Mouse (Mus musculus): ENCODE measurements around the gene Anxa3.
A peak's percentile ranks its signal among the peaks of the same experiment; 100 is the strongest.

Gene Anxa3

DNA sequence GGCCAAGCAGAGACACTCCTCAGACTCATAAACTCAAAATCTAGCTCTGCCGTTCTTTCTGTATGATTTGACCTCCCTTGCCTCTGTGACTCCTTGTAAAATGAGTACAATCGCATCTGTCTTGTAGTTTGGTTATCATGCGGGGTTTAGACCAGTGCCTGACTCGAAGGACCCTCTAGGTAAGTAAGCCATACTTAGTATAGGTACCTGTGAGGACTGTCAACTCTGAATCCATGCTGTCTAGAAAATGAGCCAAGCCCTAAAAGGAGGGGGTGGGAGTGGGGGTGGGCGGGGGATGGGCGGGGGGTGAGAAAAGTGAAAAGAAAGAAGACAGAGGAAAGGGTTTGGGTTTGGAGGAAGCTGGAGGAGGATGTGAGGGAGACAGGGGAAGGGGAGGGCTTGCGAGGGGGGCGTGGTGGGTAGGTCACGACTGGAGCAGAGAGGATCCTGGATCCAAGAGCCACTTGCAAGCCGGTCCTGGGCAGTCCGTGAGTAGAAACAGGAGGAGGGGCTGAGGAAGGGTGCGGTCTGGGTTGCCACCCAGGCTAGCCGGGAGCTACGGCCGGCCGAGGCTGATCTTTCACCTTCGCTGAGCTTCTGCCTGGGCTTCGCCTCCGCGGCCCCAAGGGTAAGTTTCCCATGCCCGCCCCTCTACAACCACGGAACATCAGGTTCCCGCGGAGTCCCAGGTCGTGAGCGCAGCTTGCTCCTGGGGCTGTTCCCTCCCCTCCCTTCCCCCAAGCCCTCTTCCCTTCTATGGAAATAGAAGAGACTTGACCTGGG is at the start of gene Anxa3:
Gene Anxa3 (plus strand): TSS at position 404 of the 783 bp plus-strand sequence.
- peak; percentile 77 for DNase-seq

DNA sequence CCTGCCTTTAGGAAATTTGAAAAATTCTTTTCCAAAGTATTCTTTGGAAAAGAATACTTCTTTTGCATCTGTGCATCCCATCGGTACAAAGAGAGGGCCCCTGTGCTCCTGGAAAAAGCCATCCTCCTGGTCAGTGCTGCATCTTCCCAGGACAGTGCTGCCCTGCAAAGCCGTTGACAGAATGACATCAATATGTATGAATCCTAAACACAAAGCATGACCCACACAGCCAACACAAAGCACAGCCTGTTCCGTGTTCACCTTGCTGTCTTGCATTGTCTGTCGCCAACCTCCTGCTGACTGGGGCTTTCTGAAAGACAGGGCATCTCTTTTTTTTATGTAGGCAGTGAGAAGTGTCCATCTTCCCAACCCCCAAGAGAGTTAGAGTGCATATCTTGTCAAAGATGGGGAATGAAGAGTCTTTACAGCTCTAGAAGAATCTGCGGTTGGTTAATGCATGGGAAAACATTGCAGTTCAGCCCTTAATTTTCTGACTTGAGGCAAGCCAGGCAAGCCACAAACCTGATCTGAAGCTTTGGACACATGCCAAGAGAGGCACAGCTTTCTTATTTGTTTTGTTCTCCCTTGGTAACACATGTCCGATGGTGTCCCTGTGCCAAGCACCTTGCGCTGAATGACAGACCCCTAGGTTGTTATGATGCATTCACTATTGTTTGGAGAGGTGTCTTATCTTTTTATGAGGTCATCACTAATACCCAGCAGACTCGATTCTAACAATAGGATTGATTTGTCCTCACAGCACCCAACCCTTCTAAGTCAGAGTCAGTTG is 45.7 kb upstream of the Anxa3 start:
- DNase-seq, result no peak

DNA sequence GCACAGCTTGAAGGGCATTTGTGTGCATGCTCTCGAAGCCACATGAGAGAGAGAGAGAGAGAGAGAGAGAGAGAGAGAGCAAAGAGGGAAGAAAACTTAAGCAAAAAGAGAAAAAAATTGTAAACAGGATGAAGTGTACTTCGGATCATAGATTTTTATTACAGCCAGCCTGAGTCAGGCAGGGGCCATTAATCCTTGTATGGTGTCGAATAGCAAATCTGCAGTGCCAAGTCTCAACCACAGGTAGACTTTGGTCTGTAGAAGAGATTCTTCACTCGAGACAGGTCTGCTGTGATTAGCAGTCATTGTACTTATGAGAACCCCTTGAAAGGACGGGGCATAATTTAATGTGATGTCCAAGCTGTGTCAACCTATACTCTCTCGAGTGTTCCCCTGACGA is 35.5 kb upstream of the Anxa3 start:
- no peak for DNase-seq

DNA sequence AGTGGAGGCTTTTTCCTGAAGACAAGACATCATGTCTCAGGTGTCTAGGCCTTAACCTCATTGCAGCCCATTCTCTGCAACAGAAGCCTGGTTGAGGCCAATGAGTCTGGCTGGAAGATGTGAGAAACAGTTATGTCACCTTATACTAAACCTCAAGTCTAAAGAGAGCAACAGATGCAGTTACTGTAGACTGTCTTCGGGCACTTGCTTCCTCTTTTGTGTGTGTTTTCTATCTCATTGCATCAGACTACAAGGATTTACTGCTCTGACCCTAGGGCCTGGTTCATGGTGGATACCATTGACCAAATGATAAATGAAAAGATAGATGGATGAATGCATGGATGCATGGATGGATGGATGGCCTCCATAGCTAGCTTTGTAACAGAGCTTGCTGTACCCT is 31.1 kb upstream of the Anxa3 start:
- no peak for DNase-seq

DNA sequence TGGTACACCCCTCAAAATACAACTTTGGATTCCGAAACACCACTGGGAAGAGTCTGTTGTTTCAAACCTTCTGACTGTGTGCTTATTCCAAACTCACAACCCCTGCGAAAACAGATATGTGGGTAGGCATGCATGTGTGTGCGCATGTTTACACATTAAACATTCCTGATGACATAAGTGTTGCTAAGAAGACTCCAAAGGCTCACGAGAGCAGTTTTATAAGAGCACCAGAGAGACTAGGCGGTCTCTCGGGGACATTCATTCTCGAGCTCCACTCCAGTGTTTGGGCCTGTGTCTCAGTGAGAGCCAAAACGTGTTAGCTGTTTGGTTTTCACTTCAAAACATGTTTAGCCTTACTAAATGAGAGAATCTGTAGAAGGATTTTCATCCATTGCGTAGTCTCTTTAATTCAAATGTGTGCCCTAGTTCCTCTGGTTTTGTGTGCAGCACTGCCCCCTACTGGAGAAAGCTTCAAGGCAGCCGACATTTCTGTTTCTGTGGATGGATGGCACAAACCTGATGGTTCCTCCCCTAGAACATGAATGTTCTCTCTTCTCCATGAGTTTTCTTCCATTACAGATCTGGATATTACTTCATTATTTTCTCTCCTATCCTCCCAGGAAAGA is 24.2 kb upstream of the Anxa3 start:
- DNase-seq, result peak; percentile 78

DNA sequence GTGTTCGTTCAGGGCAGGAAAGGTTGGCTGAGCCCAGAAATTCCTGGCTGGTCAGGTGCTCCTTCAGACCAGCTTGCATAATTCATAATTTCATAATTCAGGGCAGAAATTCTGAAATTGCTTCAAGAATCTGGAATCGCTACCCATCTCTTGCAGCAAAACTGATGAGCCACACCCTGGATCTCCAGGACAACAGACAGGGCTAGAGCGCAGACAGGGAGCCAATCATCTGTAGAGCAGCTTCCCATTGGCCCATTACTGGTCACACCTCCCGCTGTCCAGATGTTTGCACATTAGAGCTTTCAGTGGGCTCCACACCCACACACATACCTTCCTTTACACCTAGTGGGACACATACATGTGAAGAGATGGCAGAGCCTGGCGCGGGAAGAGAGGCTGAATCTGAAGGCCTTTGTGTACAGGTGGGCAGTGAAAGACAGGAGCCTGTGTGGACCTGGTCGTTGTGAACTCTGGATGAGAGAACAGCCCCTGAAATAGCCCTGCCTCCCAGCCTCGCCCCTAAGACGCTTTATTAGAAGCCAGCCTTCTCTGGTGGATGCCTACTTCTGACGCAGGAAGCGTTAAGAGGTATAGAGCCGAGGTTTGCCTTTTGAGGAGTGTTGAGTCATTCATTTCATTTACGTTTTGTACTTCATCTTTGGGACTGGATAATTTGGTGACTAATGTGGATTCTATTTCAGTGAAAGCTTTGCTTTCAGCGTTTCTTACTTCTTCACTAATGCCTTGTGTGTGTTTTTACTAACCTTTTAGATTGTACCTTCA is 9.4 kb upstream of the Anxa3 start:
- DNase-seq, result no peak

DNA sequence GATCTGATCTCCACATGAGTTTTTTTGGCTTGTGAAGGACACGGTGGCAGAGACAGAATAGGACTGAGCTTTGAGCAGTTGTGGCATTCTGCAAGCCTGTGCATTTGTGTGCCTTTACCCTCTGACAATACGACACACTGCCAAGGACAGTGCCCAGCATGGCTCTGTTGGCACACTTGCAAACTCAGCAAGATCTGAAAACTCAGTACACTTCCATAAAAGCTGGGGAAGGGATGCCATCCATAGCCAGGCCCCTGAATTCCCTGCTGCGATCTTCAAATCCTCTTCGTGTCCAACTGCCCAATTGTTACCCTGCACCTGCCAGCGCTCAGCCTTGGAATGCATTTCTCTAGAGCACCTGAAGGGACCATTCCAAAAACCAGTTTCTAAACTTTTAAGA is 8.0 kb upstream of the Anxa3 start:
- DNase-seq, result no peak

DNA sequence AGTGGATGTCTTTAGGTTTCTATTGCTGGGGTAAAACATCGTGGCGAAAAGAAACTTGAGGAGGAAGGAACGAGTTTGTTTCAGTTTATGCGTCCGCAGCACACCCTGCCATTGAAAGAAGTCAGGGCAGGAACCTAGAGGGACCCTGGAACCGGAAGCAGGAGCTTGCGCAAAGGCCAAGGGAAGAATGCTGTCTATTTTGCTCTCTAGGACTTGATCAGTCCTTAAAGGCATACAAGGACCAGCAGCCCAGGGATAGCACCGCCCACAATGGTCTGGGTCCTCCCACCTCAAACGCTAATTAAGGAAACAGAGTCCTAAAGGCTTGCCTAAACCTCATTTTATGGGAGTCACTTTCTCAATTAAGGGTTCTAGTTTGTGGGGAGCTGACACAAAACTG is 717 bp upstream of the Anxa3 start:
- DNase-seq, result peak; percentile 46

DNA sequence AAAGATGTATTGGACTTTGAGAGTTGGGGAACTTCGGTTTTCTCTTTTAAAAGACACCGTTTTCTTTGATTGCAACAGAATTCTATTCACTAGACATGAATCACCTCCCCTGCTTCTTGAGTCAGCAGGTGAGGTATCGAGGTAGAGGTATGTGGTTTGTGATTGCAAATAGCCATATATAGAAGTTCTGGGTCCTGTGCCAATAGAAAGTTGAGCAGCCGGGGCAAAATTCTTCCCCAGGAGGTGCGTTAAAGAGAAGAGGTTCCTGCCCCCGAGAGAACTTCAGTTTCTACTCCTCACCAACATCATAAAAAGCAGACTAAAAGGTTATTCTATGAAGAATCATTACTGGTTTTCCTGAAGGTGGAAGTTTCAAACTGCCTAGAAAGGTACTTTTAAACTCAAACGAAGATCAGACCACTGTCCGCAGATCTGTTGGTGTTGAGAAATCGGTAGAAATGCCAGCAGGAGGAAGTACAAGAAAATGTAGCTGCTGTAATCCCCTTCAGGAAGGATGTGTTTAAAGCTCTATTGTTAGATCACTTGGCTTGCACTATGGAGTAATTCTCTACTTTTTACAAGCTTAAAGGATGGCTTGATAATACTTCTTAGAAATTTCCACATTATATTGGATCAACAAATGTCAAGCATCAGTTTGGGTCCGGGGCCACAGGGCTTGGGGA is 955 bp downstream of the Anxa3 start:
- no peak for DNase-seq

DNA sequence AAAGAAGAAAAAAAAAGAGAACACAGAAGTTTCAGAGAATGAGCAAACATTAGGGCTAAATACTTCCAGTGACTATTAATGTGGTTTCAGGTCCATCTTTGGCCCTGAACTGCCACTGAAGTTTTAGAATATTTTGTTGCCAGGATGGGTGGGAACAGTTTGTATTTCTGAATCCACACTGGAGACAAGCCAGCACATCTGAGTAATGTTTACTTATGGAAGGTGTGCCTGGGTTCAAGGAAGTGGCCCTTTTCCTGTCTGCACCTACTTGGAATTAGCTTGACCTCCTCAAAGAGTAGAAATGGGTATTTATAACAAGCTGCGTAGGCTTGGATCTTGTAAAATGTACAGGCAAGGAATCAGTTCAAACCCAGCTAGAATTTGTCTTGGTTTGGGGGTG is 2.6 kb downstream of the Anxa3 start:
- DNase-seq, result peak; percentile 70

DNA sequence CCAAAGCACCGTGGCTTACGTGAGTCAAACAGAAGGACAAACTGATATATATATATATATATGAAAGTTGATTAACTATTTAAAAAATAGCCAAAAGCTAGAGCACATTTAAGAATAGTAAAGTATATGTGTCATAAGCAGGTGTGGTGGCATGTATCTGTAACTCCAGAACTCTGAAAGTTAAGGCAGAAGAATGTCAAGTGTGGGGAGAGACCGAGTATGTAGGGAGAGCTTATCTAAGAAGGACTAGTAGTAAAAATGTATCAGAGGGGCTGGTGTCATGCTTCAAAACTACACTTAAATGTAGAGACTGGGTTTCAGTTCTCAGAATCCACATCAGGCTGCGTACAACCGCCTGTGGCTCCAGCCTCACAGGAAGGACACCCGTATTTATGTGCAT is 4.3 kb downstream of the Anxa3 start:
- DNase-seq, result no peak

DNA sequence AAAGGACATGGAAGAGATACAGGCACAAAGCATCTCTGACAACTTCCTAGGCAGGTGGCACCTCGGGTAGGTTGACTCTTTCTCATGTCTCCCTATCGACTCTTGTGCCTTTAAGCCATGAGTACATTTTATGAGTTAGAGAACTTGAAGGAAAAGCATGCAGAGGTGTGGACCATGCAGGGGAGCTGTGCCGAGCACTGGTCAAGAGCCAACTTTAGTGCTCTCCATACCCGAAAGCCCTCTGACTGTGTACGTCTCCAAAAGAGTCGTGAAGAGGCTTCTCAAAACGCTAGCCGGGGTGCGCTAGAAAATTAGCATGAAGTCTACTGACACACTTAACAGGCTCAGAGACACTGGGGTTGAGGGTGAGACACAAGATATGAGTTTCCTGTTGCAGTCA is 6.0 kb downstream of the Anxa3 start:
- DNase-seq, result no peak

DNA sequence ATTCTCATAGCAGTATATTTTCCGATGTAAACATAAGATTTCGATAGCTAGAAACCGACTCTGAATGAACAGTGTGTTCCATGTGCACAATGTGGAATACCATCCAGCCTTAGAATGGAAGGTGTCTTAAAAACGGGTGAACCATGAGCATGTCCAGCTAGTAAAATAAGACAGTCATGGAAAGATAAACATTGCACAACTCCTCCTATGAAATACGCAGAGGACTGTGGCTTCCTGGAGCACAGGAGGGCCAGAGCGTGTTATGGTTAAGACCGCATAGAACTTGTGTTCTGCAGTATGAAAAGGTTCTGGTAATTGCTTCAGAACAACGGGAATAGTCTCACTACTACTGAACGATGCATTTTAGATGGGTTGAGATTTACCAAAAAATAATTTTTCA is 6.8 kb downstream of the Anxa3 start:
- DNase-seq, result no peak

DNA sequence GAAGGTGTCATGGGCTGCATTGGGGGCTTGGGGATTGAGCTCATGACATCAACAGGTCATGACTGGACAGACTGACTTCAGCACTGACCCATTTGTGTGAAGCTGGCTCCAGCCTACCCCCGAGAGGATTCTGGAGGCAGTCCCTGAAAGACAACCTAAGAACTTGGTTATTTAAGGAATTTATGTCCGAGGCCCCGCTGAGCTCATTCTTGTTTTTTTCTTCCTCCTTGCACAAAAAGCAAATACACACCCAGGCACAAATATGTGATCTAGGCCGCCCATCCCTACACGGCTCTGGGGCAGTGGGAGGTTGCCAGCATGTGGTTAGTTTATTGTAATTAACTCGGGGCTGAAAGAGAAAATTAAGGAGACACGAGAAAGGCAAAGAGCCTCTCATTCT is 9.0 kb downstream of the Anxa3 start:
- no peak for DNase-seq

DNA sequence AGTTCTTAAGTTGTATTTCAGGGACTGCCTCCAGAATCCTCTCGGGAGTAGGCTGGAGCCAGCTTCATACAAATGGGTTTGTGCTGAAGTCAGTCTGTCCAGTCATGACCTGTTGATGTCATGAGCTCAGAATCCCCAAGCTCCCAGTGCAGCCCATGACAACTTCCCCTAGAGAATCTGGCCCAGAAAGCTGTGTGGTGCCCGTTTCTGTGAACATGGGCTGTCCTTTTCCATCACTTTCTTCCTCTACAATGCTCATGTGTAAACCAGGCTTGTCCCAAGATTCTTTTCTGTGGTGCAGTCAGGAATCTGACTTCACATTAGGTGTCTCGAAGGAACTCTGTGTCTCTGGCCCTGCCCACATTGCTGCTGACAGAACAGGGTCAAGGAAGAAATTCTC is 10.0 kb downstream of the Anxa3 start:
- DNase-seq, result no peak

DNA sequence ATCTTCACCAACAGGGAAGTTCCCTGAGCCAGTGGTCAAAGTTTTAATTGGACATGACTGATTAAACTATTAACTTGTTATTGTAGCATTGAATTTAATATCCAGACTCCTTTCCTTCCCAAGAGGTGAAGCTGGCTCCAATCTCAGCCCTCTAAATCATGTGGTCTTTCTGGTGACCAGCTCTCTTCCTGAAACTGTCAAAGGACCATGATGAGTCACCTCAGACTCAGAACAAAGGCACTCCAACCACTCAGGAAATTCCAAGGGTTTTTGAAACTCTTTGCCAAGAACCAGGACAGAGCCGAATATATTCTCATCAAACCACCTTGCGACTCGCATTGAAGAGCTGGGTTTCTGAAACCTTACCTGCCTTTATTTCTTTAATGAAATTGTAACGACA is 11.2 kb downstream of the Anxa3 start:
- peak; percentile 44 for DNase-seq

DNA sequence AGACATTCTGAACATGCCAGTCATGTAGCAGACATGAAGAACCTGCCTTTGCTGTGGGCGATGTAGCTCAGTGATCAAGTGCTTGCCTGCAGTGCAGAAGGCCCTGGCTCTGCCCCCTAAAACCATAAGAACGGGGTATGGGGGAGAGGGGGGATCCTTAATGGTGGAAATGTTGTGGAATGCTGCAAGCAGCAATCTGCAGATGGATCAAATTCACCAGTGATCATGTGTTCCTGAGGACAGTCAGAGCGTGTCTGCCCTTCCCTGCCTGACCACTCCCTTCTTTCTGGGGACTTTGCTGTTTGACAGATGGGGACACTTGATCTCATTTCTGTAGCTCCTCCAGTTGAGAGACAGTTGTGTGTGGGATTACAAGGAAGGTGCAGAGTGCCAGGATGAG is 11.7 kb downstream of the Anxa3 start:
- no peak for DNase-seq

DNA sequence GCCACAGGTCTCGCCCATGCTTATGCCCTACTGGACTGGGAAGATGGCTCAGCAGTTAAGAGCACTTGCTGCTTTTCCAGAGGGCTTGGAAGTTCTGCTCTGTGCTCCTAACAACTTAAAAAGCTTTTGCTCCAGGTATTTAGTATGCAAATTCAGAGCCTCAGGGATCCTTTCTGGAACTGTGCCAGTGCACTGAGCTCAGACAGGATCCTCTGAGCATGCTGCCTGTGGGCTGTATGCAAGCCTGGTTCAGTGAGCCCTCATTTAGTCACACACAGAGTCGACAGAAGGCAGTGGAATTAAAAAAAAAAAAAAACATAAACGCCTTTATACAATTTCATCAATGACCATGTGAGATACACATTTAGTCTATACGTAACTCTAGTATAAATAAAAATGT is 17.5 kb downstream of the Anxa3 start:
- no peak for DNase-seq

DNA sequence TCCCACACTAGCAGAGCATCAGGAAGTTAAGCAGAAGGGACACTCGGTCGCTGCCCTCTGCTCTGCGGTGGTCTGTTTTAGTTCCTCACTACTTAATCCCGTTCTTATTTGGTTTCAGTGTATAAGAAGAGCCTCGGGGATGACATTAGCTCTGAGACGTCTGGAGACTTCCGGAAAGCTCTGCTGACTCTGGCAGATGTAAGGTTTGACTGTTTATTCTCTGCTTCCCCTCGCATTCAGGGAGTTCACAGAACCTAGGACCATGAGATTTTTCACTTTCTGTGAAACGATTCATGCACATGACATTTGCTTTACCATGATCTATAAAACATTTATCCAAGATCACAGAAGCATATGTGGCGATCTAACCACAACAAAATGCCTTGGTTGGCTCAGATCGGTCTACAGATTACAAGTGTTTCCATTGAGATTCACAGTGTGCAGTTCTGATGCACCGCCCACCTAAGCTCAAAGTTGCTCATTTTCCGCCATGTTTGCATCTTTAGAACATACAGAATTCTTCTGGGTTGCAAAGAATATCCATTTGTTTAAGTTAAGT is 31.7 kb downstream of the Anxa3 start:
- DNase-seq, result no peak

DNA sequence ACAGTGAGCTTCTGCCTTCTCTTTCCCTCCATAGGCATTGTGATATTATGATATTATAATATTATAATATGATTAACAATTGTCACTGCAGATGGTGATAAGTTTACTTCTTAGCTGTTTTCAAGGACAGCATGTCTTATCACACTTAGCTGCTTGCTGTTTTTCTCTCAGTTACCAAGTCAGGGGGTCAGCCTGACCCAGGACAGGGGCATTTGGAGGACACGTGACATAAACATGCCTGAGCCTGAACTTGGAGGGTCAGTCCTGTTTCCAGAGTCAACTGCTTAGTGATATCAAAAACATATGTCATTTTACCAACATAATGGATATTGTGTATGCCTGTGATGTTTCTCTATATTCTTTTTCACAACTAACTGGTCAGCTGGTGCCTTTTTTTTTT is 34.0 kb downstream of the Anxa3 start:
- DNase-seq, result no peak

DNA sequence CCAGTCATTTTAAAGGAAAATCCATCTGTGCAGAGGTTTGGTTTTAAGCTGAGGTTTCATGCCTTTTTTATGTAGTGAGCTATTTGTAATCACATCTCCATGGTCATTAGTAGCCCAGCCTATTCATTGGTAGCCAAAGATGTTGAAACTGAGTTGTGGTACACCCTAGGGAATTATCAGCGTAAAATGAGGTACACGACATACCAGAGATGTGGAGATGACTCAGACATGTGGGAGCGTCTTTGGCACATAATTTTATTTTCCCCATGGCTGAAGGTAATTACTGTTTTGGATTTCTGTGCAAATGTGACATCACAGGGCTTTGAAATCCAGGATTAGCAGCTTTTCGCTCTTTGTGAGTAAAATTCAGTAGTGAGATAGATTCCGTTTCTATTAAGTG is 41.2 kb downstream of the Anxa3 start:
- no peak for DNase-seq

DNA sequence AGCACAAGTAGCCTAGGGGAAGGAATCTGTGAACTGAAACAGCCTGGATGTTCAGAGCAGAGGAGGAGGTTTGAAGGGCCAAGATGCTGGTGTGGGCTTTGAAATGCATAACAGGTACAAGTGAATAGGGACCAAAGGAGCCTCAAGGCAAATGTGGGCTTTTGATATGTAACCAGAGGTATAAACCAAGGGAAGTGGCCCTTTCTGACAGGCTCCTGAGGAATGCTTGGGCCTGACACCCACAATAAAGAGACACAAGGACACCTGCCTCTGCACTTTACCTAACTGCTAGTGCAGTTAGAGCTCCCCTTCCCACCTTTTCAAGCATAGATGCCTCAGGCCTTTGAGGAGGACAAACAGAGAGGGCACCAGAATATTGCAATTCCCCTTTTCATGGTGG is 54.8 kb downstream of the Anxa3 start:
- DNase-seq, result no peak
